22 mouse cellular contexts compared by ENCODE assay signal in the genomic region with DNA sequence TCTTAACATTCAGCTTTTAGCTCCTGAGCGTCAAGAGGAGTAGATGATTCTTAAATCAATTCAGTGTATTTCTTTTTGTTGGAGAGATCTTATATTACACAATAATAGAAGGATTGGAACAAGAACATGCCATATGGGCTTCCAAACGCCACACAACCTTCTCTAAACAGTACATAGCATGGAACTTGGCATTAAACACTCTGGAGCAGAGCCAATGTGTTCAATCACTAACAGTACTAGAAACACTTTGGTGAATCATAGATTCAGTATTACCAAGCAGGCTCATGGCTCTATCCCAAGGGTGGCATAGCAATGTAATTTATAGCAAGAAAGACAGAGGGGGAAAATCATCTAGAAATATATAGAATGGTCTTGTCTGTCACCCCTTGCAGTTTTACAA.
A peak's percentile ranks its signal among the peaks of the same experiment; 100 is the strongest.
DNase-seq lines count a peak whose midpoint lies in the region; ATAC-seq and TF ChIP-seq lines count a peak whose summit lies in the region.
"Had no signal": no experiment of that assay in that cellular context is flagged by ENCODE, and none has a peak within 500 bp of the region (broad histone marks: within the 10 kb centered on the region; RNA-seq: fewer than 3 reads in every experiment).

No protein-coding gene starts in this region.

- H3K36me3 ChIP-seq in forebrain, embryonic 14.5 days (ENCODE audit: control insufficient read depth, insufficient read depth, low read length) = no peaks in the 10 kb centered on the region
- no peaks in the 10 kb centered on the region for H3K36me3 ChIP-seq in forebrain, embryonic 11.5 days (ENCODE audit: control insufficient read depth, insufficient read depth, low read length)
- H3K36me3 ChIP-seq: embryonic facial prominence, embryonic 15.5 days; hindbrain, embryonic 10.5 days; limb, embryonic 10.5 days; midbrain, embryonic 12.5 days; neural tube, embryonic 13.5 days had no signal

- no peak overlapping the region for H3K4me2 ChIP-seq in forebrain, embryonic 14.5 days (ENCODE audit: low read length)
- no peak overlapping the region for H3K4me2 ChIP-seq in forebrain, embryonic 11.5 days (ENCODE audit: low read depth, low read length, severe bottlenecking)
- H3K4me2 ChIP-seq: embryonic facial prominence, embryonic 15.5 days; liver, embryonic 11.5 days; midbrain, embryonic 12.5 days; neural tube, embryonic 13.5 days had no signal

- ATAC-seq in forebrain, embryonic 14.5 days = peak; percentile 81; the same call in 1 of the 2 replicates
- no peak for ATAC-seq in forebrain, embryonic 11.5 days (replicated peaks; ENCODE audit: low FRiP score)
- ATAC-seq: inflammation-experienced regulatory T-cells, adult 6 months had no signal

- H3K4me1 ChIP-seq in forebrain, embryonic 14.5 days (ENCODE audit: control insufficient read depth, insufficient read depth, low read length) = no peaks in the 10 kb centered on the region
- H3K4me1 ChIP-seq in forebrain, embryonic 11.5 days (replicated peaks; ENCODE audit: control insufficient read depth, insufficient read depth, low read length) = no peaks in the 10 kb centered on the region
- H3K4me1 ChIP-seq: embryonic facial prominence, embryonic 15.5 days; hindbrain, embryonic 10.5 days; limb, embryonic 10.5 days; midbrain, embryonic 12.5 days; neural tube, embryonic 13.5 days had no signal

- TF ChIP-seq POLR2A in brain, embryonic 14.5 days (IDR thresholded peaks at IDR 0.05; ENCODE audit: borderline replicate concordance, extremely low read depth, insufficient read depth, insufficient read length, poor library complexity, severe bottlenecking) = no peak

- 42% methylated on average over 2 of the region's 2 CpGs for WGBS in forebrain, embryonic 14.5 days
- WGBS in forebrain, embryonic 11.5 days = 59% methylated on average over 2 of the region's 2 CpGs

- H3K27ac ChIP-seq in forebrain, embryonic 14.5 days (ENCODE audit: low read depth, low read length) = no peak overlapping the region
- no peak overlapping the region for H3K27ac ChIP-seq in forebrain, embryonic 11.5 days (ENCODE audit: low read depth, low read length)
- H3K27ac ChIP-seq: embryonic facial prominence, embryonic 15.5 days; hindbrain, embryonic 10.5 days; limb, embryonic 10.5 days; macrophage; midbrain, embryonic 12.5 days; neural tube, embryonic 13.5 days had no signal

- H3K9me3 ChIP-seq in forebrain, embryonic 14.5 days (replicated peaks; ENCODE audit: control insufficient read depth, low read length) = no peaks in the 10 kb centered on the region
- no peaks in the 10 kb centered on the region for H3K9me3 ChIP-seq in forebrain, embryonic 11.5 days (ENCODE audit: control insufficient read depth, low read length)
- H3K9me3 ChIP-seq: embryonic facial prominence, embryonic 15.5 days; hindbrain, embryonic 10.5 days; limb, embryonic 10.5 days; midbrain, embryonic 12.5 days; neural tube, embryonic 13.5 days had no signal

- no peak for TF ChIP-seq CTCF in brain, embryonic 14.5 days (IDR thresholded peaks at IDR 0.05; ENCODE audit: borderline replicate concordance, extremely low read depth, insufficient read depth, insufficient read length)

- DNase-seq in forebrain, embryonic 14.5 days (ENCODE audit: low spot score) = peak; percentile 83
- DNase-seq in forebrain, embryonic 11.5 days (ENCODE audit: low spot score) = no peak
- peak; percentile 3 to 9 for DNase-seq in left cerebral cortex, adult 18-20 months (ENCODE audit: low spot score in 2 of 2)
- no peak for DNase-seq in left cerebral cortex, adult 11 months (ENCODE audit: low spot score)
- peak; percentile 85 for DNase-seq in brain, embryonic 14.5 days (ENCODE audit: low read depth)
- peak; percentile 3 to 33 for DNase-seq in left cerebral cortex, postnatal 25 days (ENCODE audit: low spot score in 2 of 2)
- no peak for DNase-seq in urinary bladder, postnatal 14 days (ENCODE audit: low spot score)
- DNase-seq: adrenal gland, adult 2 months; gastrocnemius, postnatal 25 days; kidney, adult 8-10 months; kidney, postnatal 4 days; lung, adult 2 months; thymus, adult 18-20 months had no signal

- no peaks in the 10 kb centered on the region for H3K27me3 ChIP-seq in forebrain, embryonic 14.5 days (replicated peaks; ENCODE audit: control insufficient read depth, insufficient read depth, low read length)
- H3K27me3 ChIP-seq in forebrain, embryonic 11.5 days (ENCODE audit: control insufficient read depth, insufficient read depth, low read length) = no peaks in the 10 kb centered on the region
- H3K27me3 ChIP-seq: CH12.LX; embryonic facial prominence, embryonic 15.5 days; midbrain, embryonic 12.5 days; neural tube, embryonic 13.5 days had no signal

- intact Hi-C loops in left cerebral cortex, postnatal 25 days (cut with DNase I) = loop anchor here (5.0 kb wide), 1 partner anchor 1209 kb away; no protein-coding TSS in a partner anchor

- H3K9ac ChIP-seq in forebrain, embryonic 14.5 days (ENCODE audit: low read length) = no peak overlapping the region
- no peak overlapping the region for H3K9ac ChIP-seq in forebrain, embryonic 11.5 days (ENCODE audit: low read length)
- H3K9ac ChIP-seq: embryonic facial prominence, embryonic 15.5 days; midbrain, embryonic 12.5 days; neural tube, embryonic 13.5 days had no signal

- no peak overlapping the region for H3K4me3 ChIP-seq in forebrain, embryonic 14.5 days (ENCODE audit: low read depth, low read length)
- no peak overlapping the region for H3K4me3 ChIP-seq in forebrain, embryonic 11.5 days (ENCODE audit: low read depth, low read length)
- H3K4me3 ChIP-seq: embryonic facial prominence, embryonic 15.5 days; hindbrain, embryonic 10.5 days; limb, embryonic 10.5 days; midbrain, embryonic 12.5 days; neural tube, embryonic 13.5 days had no signal

Comparison
In these comparisons a context has a peak if more than half of its experiments do, and no peak if none do; other contexts are left out.
1. DNase-seq: peak in forebrain, embryonic 14.5 days (single experiment), left cerebral cortex, adult 18-20 months (2 of 2), brain, embryonic 14.5 days (single experiment) and left cerebral cortex, postnatal 25 days (2 of 2); none in forebrain, embryonic 11.5 days (single experiment), left cerebral cortex, adult 11 months (single experiment) and urinary bladder, postnatal 14 days (single experiment).